Mouse (Mus musculus): ENCODE measurements around the gene Ina.
"Not testable (repeated sequence)": the region's sequence is repeated elsewhere in the genome, so short reads cannot be mapped to it uniquely, and the experiment has no call there.

Gene Ina

DNA sequence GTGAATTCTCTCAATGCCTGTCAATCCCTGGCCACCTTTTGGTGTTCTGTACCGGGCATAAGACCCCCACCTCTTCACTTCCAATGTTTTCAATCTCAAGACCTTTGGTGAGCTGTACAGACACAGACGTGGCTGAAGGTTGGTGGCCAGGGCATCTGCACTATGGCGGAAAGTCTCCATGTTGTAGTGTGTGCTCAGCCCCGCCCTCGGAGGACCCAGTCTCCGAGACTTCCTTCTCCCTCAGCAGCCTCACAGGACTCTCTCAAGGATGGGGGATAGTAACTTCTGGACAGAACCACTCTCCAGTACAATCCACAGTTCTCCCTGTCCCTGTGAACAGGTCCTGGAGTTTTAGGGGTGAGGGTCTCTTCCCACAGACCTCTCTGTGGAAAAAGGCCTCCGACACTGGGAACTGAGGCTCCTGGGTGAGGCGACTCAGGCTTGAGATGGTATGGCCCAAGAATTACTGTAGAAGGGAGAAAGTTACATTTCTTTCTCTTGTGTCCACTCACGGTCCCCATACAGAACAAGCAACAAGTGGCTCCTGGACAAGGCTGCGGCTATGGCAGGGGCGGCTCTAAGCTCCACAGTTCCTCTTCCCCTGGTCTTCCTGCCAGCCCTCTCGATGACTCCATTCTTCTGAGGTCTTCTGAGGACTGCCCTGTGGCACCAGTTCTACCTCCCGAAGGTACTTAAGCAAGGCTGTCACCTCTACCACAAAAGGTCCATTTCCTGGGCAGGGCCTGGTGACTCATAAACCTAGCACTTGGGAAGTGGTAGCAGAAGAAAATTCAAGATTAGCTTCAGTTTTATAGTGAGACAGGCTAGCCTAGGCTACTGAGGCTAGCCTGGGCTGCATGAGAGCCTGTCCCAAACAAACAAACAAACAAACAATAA lies 29.5 kb upstream of the Ina start:
- DNase-seq (ENCODE audit: low spot score): no peak

DNA sequence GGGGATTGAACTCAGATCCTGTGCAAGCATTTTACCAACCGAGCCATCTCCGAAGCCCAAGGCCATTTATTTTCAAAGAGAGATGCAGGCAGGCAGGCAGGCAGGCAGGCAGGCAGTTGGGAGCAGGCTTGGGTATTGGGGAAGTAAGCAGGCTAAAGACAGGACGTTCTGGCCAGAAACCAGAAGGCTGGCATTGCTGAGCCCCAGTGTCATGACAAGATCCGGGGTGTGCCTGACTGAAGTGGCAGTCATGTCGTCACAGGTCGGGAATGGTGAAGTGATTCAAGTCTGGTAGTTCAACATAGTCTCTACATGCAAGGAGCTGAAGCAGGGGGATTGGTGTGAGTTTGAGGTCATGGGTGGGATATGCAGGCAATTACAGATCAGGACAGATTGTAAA lies 26.9 kb upstream of the Ina start:
- DNase-seq (ENCODE audit: low spot score): no peak

DNA sequence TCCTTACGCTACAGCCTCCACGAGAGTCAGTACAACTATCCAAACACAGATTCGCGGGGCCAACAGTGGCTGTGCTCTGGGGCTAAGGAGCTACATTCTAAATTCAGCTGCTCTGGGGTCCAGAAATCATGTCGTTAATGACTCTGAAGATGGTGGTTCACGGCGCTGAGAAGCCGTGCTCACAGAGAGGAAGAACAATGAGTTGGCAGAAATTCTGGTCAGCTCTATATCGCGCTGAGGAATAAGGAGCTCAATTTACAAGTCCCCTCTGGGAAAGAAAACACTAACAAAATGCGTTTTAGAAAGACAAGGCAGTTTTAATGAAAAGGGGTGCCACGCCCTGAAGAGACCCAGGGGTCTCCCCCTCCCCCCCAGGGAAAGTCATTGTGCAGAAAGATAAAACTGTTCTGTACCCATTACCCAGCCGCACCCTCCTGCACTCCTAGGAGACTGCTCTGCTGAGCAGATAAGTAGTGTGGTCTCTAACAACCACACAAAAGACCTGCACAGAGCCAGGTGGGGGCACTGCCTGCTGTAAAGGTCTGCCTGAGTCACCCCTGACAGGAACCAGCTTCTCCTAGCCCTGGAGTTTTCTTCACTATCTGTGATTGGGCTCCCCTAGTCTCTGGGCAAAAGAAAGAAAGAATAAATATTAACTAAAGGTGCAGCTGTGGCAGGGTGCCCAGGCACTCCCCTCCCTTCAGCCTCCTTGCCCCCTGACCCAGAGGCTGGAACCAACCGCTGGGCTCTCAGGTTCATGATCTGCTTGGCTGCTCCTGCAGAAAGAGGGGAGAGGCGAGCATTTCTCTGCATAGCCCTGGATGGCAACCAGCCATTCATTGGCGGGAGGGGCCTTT lies 26.0 kb upstream of the Ina start:
- DNase-seq (ENCODE audit: low spot score): peak; percentile 59

DNA sequence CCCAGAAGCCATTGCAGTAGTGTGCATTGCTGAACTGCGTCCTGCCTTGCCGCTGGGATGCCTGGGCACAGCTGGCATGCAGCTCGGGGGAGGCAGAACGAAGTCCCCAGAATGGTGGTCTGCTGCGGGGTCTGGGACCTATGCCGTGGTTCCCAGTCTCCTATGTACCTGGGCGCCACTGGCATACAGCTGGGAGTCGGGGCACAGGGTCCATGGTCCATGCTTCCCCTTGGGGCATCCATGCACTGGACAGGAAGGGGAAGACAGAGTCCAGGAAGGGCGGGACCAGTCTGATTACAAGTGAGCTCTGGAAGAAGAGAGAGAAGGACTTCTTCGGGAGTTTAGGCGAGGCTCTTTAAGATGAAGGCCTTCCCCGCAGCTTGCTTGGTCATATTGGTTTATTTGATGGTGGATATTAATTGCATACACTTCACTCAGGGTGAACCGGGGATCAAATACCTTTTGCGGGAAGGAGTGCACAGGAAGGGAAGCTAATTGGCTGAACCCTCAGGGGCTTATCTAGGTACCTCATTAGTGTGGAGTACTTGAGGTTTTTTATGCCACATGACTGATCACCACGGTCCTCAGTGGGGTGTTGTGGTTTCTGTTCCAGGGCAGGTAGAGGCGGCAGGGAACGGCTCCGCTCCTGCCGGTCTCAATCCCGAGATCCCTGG lies 24.9 kb upstream of the Ina start:
- DNase-seq (ENCODE audit: low spot score): no peak

DNA sequence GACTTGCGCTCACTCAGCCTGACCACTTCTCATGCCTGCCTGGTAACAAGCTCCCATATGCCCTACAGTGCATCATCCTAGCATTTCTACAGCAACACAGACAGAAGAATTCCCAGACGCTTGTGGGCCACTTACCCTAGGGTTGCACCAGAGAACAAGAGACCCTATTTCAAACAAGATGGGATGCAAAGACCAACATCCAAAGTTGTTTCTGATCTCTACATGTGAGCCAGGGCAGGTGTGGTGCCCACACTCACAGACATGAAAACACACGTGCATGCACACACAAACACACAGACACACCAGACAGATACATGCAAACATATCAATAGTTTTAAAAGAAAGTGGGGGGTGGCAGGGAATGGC lies 24.4 kb upstream of the Ina start:
- no peak for DNase-seq (ENCODE audit: low spot score)

DNA sequence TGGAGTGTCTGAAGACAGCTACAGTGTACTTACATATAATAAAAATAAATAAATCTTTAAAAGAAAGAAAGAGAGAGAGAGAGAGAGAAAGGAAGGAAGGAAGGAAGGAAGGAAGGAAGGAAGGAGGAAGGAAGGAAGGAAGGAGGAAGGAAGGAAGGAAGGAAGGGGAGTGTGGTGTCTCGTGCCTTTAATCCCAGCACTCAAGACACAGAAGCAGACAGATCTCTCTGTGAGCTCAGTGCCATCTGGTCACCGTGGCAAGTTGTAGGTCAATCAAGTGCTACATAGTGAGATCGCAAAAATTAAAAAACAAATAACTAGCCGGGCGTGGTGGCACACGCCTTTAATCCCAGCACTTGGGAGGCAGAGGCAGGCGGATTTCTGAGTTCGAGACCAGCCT lies 23.9 kb upstream of the Ina start:
- not testable (repeated sequence) for DNase-seq (ENCODE audit: low spot score)

DNA sequence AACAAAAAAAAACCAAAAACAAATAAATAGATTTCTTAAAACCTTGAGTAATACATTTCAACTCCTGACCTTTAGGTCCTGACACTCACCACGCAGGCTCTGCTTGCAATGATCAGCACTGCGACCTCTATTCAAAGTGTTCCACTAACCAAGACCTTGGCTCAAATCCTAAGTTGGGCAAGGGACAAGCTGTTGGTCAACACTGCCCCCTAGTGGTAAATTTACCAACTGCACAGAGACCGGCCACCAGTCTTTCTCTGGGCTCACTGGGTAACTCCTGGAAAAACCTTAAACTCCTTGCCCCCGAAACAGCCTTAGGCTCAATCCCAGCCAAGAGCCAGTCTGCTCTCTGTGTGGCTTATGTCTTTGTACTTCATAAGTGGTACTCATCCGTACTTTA lies 23.4 kb upstream of the Ina start:
- peak; percentile 79 for DNase-seq (ENCODE audit: low spot score)

DNA sequence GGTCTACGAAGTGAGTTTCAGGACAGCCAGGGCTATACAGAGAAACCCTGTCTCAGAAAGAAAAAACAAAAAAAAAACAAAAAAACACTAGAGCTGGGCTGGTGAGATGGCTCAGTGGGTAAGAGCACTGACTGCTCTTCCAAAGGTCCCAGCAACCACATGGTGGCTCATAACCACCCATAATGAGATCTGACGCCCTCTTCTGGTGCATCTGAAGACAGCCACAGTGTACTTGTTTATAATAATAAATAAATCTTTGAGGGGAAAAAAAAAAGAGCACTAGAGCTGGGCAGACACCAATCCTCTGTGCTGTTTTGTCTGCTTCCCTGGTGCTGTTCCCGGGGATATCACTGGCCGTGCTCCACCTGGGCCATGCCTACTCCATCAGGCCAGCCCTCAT lies 22.2 kb upstream of the Ina start:
- DNase-seq (ENCODE audit: low spot score): not testable (repeated sequence)

DNA sequence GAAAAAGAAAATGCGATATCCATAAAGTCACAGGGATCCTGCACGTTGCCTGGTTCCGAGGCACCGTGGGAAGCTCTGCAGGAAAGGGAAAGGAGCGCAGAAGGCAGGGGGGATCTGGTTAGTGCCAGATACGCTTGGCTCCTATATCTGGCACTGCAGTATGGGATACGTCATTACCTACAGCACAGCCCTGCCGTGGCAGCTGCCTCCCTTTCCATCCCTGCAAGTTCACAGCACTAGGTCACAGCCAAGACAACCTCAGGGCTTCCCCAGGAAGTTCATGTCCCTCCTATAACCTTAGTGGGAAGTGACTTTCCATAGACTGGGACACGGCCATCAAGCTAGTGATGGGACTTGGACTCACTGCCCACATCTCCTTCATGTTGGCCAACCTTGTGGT lies 18.4 kb upstream of the Ina start:
- no peak for DNase-seq (ENCODE audit: low spot score)

DNA sequence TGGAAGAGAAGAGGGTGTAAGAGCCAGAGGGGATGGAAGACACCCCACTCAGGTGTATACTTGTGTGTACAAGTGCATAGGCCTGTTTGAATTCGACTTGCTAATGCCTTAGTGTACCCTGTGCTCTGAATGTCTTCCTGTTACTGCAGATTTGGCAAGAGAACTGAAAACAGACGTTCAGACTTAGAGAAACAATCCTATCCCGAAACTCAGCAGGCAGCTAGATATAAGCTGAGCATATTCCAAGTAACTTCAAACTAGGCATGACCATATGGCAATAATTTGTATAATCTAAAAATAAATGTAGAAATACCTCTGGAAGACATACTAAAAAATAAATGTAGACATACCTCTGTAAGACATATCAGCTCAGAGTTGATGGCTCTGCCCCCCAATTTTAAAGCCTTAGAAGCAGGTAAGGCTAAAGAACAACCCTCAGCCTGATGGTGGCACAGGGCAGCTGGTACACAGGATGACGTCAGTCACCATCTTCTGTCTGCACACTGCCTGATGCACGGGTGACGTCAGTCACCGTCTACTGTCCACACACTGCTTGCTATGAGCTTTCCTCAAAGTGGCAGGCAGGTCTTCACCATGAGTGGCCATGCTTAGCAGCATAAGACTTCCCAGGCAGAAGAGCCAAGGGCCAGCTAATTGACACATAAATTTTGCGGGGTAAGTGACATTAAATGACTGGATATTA lies 16.2 kb upstream of the Ina start:
- DNase-seq (ENCODE audit: low spot score): no peak

DNA sequence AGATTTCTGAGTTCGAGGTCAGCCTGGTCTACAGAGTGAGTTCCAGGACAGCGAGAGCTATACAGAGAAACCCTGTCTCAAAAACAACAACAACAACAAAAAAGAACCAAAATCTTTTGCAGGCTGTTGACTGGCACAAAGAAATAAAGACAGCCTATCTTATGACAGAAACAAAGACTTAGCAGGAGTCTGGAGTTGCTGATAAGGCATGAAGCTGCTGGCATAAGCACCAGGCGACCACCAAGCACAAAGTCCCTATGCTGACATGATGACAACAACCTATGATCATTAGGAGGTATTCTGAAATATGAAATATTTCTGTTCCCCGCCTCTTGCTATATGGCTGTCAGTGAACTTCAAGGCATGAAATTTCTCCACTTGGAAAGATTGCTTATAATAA lies 15.5 kb upstream of the Ina start:
- DNase-seq (ENCODE audit: low spot score): no peak

DNA sequence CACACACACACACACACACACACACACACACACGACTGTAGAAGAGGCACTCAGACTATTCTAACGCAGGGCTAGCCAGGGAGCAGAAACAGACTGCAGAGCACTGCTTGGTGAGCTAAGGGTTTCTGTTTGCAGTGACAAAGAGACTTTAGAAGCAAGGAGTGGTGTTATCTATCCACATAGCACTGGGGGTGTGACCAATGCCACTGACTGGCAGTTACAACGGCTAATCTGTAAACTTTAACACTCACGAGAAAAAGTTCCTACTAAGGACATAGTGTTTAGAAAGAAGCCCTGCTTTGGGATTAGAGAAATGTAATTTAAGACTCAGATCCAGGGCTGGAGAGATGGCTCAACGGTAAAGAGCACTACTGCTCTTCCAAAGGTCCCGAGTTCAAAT lies 14.7 kb upstream of the Ina start:
- no peak for DNase-seq (ENCODE audit: low spot score)

DNA sequence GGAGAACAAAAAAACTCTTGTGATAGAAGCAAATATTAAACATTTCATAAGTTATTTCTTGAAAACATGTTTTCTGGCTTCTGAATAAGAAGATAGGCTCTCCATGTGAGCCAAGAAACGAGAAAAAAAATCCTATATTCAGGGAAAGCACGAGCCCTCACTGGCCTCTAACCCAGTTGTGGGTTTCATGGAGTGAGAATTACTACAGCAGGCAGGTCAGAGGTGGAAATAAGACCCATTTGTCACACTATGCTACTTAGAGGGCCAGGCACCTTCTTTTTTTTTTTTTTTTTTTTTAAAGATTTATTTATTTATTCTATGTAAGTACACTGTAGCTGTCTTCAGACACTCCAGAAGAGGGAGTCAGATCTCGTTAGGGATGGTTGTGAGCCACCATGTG lies 14.1 kb upstream of the Ina start:
- not testable (repeated sequence) for DNase-seq (ENCODE audit: low spot score)

DNA sequence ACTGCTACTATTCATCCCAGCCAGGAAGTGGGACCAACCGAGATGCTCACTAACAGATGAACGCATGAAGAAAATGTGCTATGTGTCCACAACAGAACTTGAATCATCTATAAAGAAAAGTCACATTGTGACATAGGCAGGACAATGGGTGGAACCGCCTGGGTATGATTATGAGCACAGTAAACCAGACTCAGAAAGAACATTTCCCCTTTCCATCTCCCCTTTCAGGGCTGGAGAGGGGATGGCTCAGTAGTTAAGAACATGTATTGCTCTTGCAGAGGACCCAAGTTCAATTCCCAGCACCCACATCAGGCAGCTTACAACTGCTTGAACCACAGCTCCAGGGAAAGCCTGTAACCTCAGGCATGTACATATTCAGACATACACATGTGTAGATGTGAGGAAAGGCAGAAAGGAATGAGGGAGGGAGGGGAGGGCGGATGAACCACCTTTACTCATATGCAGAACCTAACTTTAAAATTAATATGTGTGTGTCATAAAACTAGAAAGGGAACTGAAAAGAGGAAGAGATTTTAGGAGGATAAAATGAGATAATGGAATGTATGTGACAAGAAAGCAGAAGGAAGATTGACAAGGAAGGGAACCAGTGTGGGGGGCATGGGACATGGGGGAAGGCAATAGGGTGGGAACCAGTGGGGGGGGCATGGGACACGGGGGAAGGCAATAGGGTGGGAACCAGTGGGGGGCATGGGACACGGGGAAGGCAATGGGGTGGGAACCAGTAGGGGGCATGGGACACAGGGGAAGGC lies 10.6 kb upstream of the Ina start:
- no peak for DNase-seq (ENCODE audit: low spot score)

DNA sequence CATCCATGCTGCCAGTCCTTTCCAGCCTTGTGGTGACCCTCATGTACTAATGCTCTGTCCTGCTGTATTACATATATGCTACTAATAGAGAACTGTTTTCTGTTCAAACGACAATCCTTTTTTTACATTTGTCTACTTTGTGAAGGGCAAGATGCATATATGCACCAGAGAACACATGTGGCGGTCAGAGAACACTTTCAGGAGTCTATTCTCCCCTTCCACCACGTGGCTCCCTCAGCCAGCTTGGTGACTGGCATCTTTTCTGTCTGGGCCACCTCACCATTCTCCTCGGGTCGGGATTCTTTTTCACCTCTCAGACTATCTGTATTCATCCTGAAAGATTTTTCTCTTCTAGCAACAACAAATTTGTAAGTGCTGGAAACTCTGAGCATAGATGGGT lies 8.6 kb upstream of the Ina start:
- no peak for DNase-seq (ENCODE audit: low spot score)

DNA sequence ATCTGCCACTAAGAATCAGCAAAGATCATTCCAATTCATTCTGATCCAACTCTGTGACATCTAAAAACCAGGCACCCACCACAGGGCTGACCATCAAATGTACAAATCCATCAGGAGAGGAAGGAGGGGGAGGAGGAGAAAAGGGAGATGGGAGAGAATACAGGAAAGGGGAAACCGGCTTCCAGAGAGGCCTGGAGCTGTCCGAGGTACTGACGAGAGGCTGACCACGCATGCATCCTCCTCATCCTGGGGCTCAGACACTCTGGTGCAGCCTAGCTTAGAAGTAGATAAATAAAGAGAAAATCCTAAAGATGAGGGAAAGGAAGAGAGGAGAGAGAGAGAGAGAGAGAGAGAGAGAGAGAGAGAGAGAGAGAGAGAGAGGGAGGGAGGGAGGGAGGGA lies 8.2 kb upstream of the Ina start:
- peak; percentile 67 for DNase-seq (ENCODE audit: low spot score)

DNA sequence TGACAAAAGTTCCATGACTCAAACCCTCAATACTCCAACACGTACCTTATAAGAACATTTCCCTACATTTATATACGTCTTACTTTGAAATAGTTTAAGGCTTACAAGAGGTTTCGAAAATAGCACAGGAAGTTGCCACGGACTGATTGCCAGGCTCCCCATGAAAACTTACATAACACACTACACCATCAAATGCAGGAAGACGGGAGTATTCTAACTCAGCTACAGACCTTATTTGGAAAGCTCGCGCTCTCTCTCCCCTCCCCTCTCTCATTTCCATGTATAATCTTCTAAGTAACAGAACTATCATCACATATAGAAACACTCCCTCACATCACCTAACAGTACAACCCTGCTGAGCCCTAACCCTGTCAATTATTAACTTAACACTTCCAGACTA lies 5.1 kb upstream of the Ina start:
- no peak for DNase-seq (ENCODE audit: low spot score)

DNA sequence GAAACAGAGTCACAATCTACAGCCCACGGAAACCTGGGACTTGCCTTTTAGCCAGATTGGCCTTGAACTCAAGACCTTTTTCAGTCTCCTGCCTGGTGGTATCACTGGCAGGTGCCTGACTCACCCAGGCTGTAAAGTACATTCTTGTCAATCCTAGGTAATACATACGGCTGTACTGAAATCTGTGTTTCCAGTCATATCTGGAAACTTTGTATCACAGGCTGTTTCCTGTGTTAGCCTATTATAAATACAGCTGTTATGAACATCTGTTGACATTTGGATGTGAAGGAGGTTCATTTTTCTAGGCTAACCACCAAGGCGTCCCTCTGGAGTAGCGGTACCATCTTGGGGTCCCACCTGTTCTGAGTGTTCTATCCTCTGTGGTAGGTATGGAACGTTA lies 4.6 kb upstream of the Ina start:
- no peak for DNase-seq (ENCODE audit: low spot score)

DNA sequence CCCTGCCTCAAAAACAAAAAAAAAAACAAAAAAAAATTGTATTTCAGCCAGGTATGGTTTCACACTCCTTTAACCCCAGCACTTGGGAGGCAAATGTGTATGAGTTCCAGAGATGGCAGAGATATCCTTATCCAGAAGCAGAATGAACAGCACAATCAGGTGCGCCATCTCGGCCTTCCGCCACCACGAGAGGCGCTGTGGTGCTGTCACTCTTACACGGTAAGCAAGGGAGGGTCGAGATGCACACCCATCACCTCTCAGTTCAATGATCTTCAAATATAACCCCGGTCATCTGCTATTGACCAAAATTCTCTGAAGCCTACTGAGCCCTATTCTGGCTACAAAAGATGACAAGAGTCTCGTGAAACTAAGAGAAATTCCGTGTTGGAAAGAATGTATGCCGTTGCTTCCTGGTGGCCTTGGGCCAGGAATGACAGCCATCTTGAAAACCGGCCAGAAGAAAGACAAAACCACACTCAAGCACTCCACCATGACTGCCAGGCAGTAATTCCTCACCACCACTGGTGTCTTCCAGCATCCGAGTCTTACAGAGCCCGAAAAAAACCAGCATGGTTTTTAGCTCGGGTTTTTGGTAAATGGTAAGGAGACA lies 1.9 kb upstream of the Ina start:
- no peak for DNase-seq (ENCODE audit: low spot score)

DNA sequence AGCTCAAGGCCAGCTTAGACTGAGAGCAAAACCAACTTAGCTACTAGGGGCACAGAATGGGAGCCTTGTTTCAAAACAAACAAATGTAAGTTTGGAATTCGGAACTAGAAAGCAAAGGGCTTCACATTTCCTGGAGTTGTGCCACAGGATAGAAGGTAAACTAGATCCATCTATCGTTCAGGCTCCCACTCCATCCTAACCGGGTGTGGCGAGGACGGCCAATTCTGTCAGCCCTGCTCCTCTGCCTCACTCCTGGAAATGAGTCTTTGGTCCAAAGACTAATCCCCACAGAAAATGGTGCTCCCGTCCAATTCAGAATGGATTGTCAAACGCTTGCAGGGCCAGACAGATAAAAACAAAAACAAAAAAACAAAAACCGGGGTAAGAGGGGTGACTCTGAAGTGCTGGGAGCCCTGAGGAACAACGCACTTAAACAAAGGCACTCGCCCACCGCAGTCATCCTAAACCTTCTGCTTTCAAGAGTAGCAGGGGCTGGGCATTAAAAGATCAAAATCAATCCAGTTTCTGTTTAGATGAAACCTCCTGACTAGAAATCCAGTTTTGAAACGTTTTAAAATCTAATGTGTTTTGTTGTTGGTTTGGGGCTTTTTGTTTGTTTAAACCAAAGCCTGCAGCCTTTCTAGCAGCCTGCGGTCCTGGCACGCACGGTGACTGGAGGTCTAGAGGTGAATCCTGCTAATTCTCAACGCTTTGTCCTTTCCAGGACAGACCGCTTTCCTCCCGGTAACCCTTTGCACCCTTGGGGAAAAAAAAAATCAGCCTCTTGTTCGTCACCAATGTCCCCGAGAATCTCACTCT lies 949 bp upstream of the Ina start:
- no peak for DNase-seq (ENCODE audit: low spot score)

Measured in ovary, postnatal 36 days (tissue).